Mouse (Mus musculus) heart, adult 2 months (tissue): ENCODE measurements at regions not wholly inside any gene's neighbourhood (a gene's known extent, or its start where the extent isn't known, plus 50 kb on each side); places are given as distances from the start of the nearest gene placed in this dataset.

ENCODE experiments used
- DNase-seq, 2 experiments: peaks; one replicate each; pipeline ENCODE4 v3.0.0; 2021
- H3K27ac ChIP-seq: fragments of 200-600 bp; 2 replicates; pipeline ENCODE4 v1.8.1; 2022
- H3K27me3 ChIP-seq: fragments of 200-500 bp; 2 replicates; pipeline ENCODE4 v1.6.1; 2012; ENCODE audit warnings: mild to moderate bottlenecking, low read length, inconsistent platforms, mixed read lengths; ENCODE audit not compliant: control insufficient read depth, insufficient read depth
- H3K36me3 ChIP-seq: fragments of 200-500 bp; 2 replicates; pipeline ENCODE4 v1.6.1; 2012; ENCODE audit warnings: low read length, inconsistent platforms; ENCODE audit not compliant: control insufficient read depth, insufficient read depth
- H3K4me1 ChIP-seq: fragments of 200-500 bp; 2 replicates; pipeline ENCODE4 v1.6.1; 2011; ENCODE audit warnings: low read length; ENCODE audit not compliant: control insufficient read depth, insufficient read depth
- H3K4me3 ChIP-seq: fragments of 200-600 bp; 2 replicates; pipeline ENCODE4 v1.8.1; 2022
- H3K79me2 ChIP-seq: fragments of 200-500 bp; replicated peaks from 2 replicates; pipeline ENCODE4 v1.6.1; 2012; ENCODE audit warnings: mild to moderate bottlenecking, inconsistent platforms, low read length, moderate library complexity, mixed read lengths; ENCODE audit not compliant: control insufficient read depth, insufficient read depth
- H3K9ac ChIP-seq: fragments of 200-500 bp; 2 replicates; pipeline ENCODE4 v1.6.1; 2012; ENCODE audit warnings: low read depth, mild to moderate bottlenecking, control low read depth, inconsistent platforms, low read length, mixed read lengths
- CTCF ChIP-seq: fragments of 200-600 bp; IDR thresholded peaks from 2 replicates; pipeline ENCODE4 v1.8.1; 2022; ENCODE audit warnings: antibody characterized with exemption, mild to moderate bottlenecking, moderate library complexity
- EP300 ChIP-seq: fragments of 200-500 bp; IDR thresholded peaks from 2 replicates; pipeline ENCODE4 v1.6.1; 2011; ENCODE audit warnings: low read depth, low read length, control low read depth; ENCODE audit not compliant: insufficient read depth
- POLR2A ChIP-seq: fragments of 200-500 bp; IDR thresholded peaks from 2 replicates; pipeline ENCODE4 v1.6.1; 2011; ENCODE audit warnings: mild to moderate bottlenecking, low read depth, low read length, control low read depth; ENCODE audit not compliant: insufficient read depth
- WGBS: fragments of 180-500 bp; shearing (Covaris S2); methylation state at CpG from one replicate; pipeline ENCODE4 v1.1.7; 2018; 5-methylcytosine and 5-hydroxymethylcytosine counted together
- intact Hi-C: fragments of 180-260 bp; cut with DNase I; formaldehyde crosslinking; loops from one replicate; pipeline ENCODE4 v1.15.1; 2025

GRCm38 (mm10) chr17:10037799-10038445 lies 281.7 kb downstream of the Qk start:
- peaks cover 17% of the 10 kb centered on the region for H3K4me1 ChIP-seq
- no peaks in the 10 kb centered on the region for H3K79me2 ChIP-seq
- peak; percentile 89 for TF ChIP-seq EP300
- no peak for TF ChIP-seq CTCF
- H3K27me3 ChIP-seq, result no peaks in the 10 kb centered on the region
- peak overlapping the region; percentile 86 for H3K27ac ChIP-seq
- H3K9ac ChIP-seq, result no peak overlapping the region
- intact Hi-C loops, result loop anchor here (1.0 to 5.0 kb wide), 6 partner anchors 56 to 454 kb away; no protein-coding TSS in a partner anchor
- H3K36me3 ChIP-seq, result peaks cover 15% of the 10 kb centered on the region; the same call in 1 of the 2 replicates
- DNase-seq, result peak; percentile 53 to 68
- 32% methylated on average over 14 of the region's 14 CpGs for WGBS
- H3K4me3 ChIP-seq, result no peak overlapping the region

- intact Hi-C loops, result no loop called here
- no peak for TF ChIP-seq CTCF
- no peak for TF ChIP-seq POLR2A
- no peak for TF ChIP-seq EP300
- Histone ChIP-seq H3K79me2 (no peaks in the 10 kb centered on the region), H3K4me1 (peaks cover 7% of the 10 kb centered on the region), H3K36me3 (peaks cover 3% of the 10 kb centered on the region; the same call in 1 of the 2 replicates), H3K27me3 (no peaks in the 10 kb centered on the region), H3K27ac (no peak overlapping the region), H3K4me3 (no peak overlapping the region), H3K9ac (no peak overlapping the region)
- DNase-seq, result no peak
- WGBS, result 30% methylated on average over 4 of the region's 4 CpGs
Observed at GRCm38 (mm10) chr17:10033510-10033909, 286.1 kb downstream of the Qk start.

- Histone ChIP-seq H3K27ac (no peak overlapping the region), H3K4me3 (no peak overlapping the region), H3K27me3 (no peaks in the 10 kb centered on the region), H3K79me2 (no peaks in the 10 kb centered on the region), H3K36me3 (no peaks in the 10 kb centered on the region), H3K9ac (no peak overlapping the region), H3K4me1 (no peaks in the 10 kb centered on the region)
- 86% methylated on average over 3 of the region's 3 CpGs for WGBS
- TF ChIP-seq EP300 (no peak), POLR2A (no peak), CTCF (no peak)
- intact Hi-C loops, result no loop called here
- DNase-seq, result no peak
Observed at GRCm38 (mm10) chr17:10031033-10031432, 288.6 kb downstream of the Qk start.

- TF ChIP-seq POLR2A (no peak), CTCF (no peak), EP300 (no peak)
- Histone ChIP-seq H3K79me2 (no peaks in the 10 kb centered on the region), H3K9ac (no peak overlapping the region), H3K27me3 (no peaks in the 10 kb centered on the region), H3K4me3 (no peak overlapping the region), H3K27ac (no peak overlapping the region), H3K4me1 (no peaks in the 10 kb centered on the region), H3K36me3 (no peaks in the 10 kb centered on the region)
- DNase-seq, result no peak
- intact Hi-C loops, result no loop called here
Observed at GRCm38 (mm10) chr17:10026770-10027169, 292.9 kb downstream of the Qk start.

- intact Hi-C loops, result no loop called here
- H3K36me3 ChIP-seq, result no peaks in the 10 kb centered on the region
- H3K27ac ChIP-seq, result no peak overlapping the region
- no peaks in the 10 kb centered on the region for H3K4me1 ChIP-seq
- H3K27me3 ChIP-seq, result no peaks in the 10 kb centered on the region
- H3K4me3 ChIP-seq, result no peak overlapping the region
- 81% methylated on average over 5 of the region's 5 CpGs for WGBS
- no peak for DNase-seq
- H3K9ac ChIP-seq, result no peak overlapping the region
- H3K79me2 ChIP-seq, result no peaks in the 10 kb centered on the region
- TF ChIP-seq POLR2A, result no peak
- no peak for TF ChIP-seq EP300
- no peak for TF ChIP-seq CTCF
Observed at GRCm38 (mm10) chr17:10025212-10025611, 294.4 kb downstream of the Qk start.

- Histone ChIP-seq H3K4me1 (no peaks in the 10 kb centered on the region), H3K27me3 (no peaks in the 10 kb centered on the region), H3K4me3 (no peak overlapping the region), H3K36me3 (no peaks in the 10 kb centered on the region), H3K27ac (no peak overlapping the region), H3K9ac (no peak overlapping the region), H3K79me2 (no peaks in the 10 kb centered on the region)
- no peak for TF ChIP-seq CTCF
- no peak for TF ChIP-seq POLR2A
- TF ChIP-seq EP300, result no peak
- no peak for DNase-seq
- intact Hi-C loops, result no loop called here
Observed at GRCm38 (mm10) chr17:10024323-10024722, 295.3 kb downstream of the Qk start.
